Mouse (Mus musculus): ENCODE data around the gene Htt.

GRCm38 (mm10) chr5:34761509-34761908 is at the start of gene Htt:
- TF ChIP-seq CTCF (IDR thresholded peaks at IDR 0.05; ENCODE audit: control insufficient read depth, insufficient read depth, low read length) (no peak), POLR2A (IDR thresholded peaks at IDR 0.05; ENCODE audit: borderline replicate concordance, control insufficient read depth, low read depth, low read length) (peak; percentile 94)
